Mouse (Mus musculus) olfactory bulb, adult 2 months (tissue): ENCODE measurements around the gene Nfkbiz.

Experiments
- CTCF ChIP-seq: fragments of 200-500 bp; IDR thresholded peaks from 2 replicates; pipeline ENCODE4 v1.5.1; 2012; ENCODE audit warnings: low read depth, mild to moderate bottlenecking, low read length, moderate library complexity; ENCODE audit not compliant: insufficient read depth
- POLR2A ChIP-seq: fragments of 200-500 bp; IDR thresholded peaks from 2 replicates; pipeline ENCODE4 v1.6.1; 2012; ENCODE audit warnings: mild to moderate bottlenecking, low read depth, low read length, moderate library complexity; ENCODE audit not compliant: insufficient read depth

- no peak for TF ChIP-seq CTCF
- no peak for TF ChIP-seq POLR2A
Observed at GRCm38 (mm10) chr16:55820916-55821570, 17.7 kb downstream of the Nfkbiz start.
